Mouse (Mus musculus) heart, adult 10 weeks (tissue): ENCODE data around the gene Dhx40. TPM values are rescaled to one million over a fixed set of nuclear protein-coding genes. Genes with fewer than 3 reads are reported as not detected.

Source experiments
- polyA plus RNA-seq: library from polyadenylated mRNA; stranded (reverse); fragments of 350-450 nt; fragmentation: Illumina TruSeq; extraction: RNeasy Lipid Tissue Mini Kit (QIAGEN cat#74804); gene quantifications from one replicate; pipeline ENCODE4 v1.2.3, GENCODE M21; 2014; ENCODE audit warnings: low read depth, low replicate concordance

Gene Dhx40
- polyA plus RNA-seq: 15.2 TPM

GRCm38 (mm10) chr11:86807505-86807989 lies at the start of gene Dhx40:
Dhx40 (minus strand) TSS chr11:86807746.

GRCm38 (mm10) chr11:86757480-86758371 lies 49.8 kb downstream of the Dhx40 start, which contains the start of gene Cltc:
Cltc (minus strand) TSS chr11:86757565.

Other genes with a start within 250 kb of the Dhx40 start
- gene Vmp1, start 123.9 kb downstream of the Dhx40 start, polyA plus RNA-seq: 60.3 TPM
- 9.0 TPM for gene Ptrh2, start 123.8 kb downstream of the Dhx40 start, polyA plus RNA-seq
- gene Cltc, start 50.2 kb downstream of the Dhx40 start, polyA plus RNA-seq: 126 TPM
- 15.9 TPM for gene Ypel2, start 186.0 kb upstream of the Dhx40 start, polyA plus RNA-seq